Mouse (Mus musculus): ENCODE data around the gene Hip1. TPM values are rescaled to one million over a fixed set of nuclear protein-coding genes. Genes with fewer than 3 reads are reported as not detected.
"Not testable (repeated sequence)": the region's sequence is repeated elsewhere in the genome, so short reads cannot be mapped to it uniquely, and the experiment has no call there.

Gene Hip1
- total RNA-seq, 2 experiments from 2014 or later: 38.6 to 45.8 TPM

DNA sequence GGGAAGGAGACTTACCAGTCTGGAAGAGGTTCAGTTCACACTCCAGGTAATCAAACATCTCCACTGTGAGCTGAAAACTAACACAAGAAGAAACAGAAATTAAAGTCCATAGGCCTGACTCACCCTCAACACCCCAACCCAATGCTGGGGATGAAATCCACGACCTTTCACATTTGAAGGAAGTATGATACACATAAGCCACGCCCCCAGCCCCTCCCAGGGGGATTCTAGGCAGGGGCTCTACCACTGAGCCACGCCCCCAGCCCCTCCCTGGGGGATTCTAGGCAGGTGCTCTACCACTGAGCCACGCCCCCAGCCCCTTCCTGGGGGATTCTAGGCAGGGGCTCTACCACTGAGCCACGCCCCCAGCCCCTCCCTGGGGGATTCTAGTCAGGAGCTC is 93.4 kb downstream of the Hip1 start:
- not testable (repeated sequence) for DNase-seq (ENCODE audit: low spot score in 2 of 2)

DNA sequence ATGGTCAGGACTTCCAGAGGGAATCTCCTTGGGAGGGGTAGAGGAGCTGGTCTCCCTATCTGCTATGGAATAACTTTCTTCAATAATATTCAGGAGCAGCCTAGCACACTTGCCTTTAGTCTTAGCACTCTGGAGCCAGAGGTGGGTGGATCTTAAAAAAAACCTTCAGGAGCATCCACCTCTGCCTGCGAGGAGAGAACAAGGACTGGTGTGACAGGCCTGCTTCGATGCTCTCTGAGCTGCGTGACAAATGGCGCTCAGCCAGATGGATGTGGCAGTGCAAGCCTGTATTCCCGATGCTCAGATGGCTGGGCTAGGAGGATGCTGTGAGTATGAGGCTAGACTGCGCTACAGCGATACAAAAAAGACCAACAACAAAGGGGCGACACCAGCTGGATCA is 93.8 kb downstream of the Hip1 start:
- DNase-seq (ENCODE audit: low spot score in 2 of 2): peak; percentile 26 to 50

DNA sequence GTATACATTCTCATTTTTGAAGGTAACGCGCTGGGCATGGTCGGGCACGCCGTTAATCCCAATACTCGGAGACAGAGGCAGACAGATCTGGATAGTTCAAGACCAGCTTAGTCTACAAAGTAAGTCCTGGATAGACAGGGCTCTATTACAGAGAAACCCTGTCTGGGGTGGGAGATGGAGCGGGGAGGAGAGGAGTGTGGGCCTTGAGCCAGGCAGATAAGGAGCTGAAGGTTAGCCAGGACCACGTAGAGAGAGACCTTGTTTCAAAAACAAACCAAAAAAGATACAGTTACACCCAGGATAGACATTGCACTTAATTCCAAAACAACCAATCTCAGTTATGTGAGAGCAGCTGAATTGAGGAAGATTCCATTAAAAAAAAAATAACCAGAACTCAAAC is 99.2 kb downstream of the Hip1 start:
- no peak for DNase-seq (ENCODE audit: low spot score in 2 of 2)

GRCm38 (mm10) chr5:135442430-135442829 is 102.5 kb downstream of the Hip1 start:
- no peak for DNase-seq (ENCODE audit: low spot score in 2 of 2)

DNA sequence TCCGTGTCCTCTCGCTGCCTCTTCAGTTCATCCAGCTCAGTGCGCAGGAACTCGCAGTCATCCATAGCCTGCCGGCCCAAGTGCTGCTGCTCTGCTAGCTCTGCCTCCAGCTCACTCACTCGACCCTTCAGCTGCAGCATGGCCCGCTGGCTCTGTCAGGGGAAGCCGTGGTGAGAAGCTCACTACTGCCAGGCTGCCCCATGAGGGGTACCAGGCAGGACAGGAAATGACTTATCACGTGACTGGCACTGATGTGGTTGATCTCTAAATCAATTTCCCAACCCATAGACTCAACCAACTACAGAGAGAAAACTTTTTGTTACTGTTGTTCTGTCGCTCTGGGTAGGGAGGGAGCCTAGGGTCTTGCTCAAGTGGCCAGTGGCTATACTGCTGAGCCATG is 109.9 kb downstream of the Hip1 start:
- DNase-seq (ENCODE audit: low spot score in 2 of 2): no peak

GRCm38 (mm10) chr5:135433861-135434260 is 111.1 kb downstream of the Hip1 start:
- DNase-seq (ENCODE audit: low spot score in 2 of 2): no peak

DNA sequence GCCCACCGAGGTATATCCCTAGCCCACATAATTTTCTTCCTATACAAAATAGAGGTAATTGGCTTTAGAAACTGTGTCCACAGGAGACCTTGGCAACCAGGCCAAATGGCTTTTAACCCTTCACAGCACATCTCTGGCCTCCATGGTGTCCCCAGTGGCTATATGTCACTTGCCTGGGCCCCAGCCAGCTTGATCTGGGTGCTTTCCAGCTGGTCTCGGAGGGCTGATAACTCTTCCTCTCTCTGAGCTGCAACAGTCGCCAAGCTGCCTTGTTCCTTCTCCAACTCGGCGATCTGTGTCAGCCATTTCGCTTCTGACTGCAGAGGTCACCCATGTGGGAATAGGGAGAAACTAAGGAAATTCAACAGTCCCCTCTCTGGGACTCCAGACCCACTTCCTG is 113.8 kb downstream of the Hip1 start:
- DNase-seq (ENCODE audit: low spot score in 2 of 2): no peak

DNA sequence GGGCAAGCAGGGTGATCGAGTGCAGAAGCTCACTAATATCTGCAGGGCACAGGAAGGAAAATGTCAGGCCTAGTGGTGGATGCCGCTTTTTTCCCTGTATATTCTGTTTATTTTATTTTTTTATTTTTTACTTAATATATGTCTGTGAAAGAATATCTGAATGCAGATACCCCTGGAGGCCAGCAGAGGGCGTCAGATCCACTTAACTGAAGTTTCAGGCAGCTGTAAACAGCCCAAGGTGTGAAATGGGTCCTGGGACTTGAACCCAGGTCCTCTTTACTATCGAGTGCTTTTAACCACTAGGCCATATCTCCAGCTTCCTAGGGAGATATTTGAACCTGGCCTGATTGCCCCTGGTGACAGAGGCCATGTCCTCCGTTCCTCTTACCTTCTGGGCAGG is 116.1 kb downstream of the Hip1 start:
- DNase-seq (ENCODE audit: low spot score in 2 of 2): no peak

GRCm38 (mm10) chr5:135410266-135410665 is 134.7 kb downstream of the Hip1 start:
- DNase-seq (ENCODE audit: low spot score in 2 of 2): no peak

- no peak for DNase-seq (ENCODE audit: low spot score in 2 of 2)
Measured at GRCm38 (mm10) chr5:135408114-135408513, 136.8 kb downstream of the Hip1 start.

- no peak for DNase-seq (ENCODE audit: low spot score in 2 of 2)
Measured at GRCm38 (mm10) chr5:135405437-135405836, 139.5 kb downstream of the Hip1 start.

GRCm38 (mm10) chr5:135404623-135405022 is 140.3 kb downstream of the Hip1 start:
- peak; percentile 65 to 71 for DNase-seq (ENCODE audit: low spot score in 2 of 2)

- DNase-seq (ENCODE audit: low spot score in 2 of 2): peak; percentile 81 to 90
Measured at GRCm38 (mm10) chr5:135400244-135400643, 144.7 kb downstream of the Hip1 start.

DNA sequence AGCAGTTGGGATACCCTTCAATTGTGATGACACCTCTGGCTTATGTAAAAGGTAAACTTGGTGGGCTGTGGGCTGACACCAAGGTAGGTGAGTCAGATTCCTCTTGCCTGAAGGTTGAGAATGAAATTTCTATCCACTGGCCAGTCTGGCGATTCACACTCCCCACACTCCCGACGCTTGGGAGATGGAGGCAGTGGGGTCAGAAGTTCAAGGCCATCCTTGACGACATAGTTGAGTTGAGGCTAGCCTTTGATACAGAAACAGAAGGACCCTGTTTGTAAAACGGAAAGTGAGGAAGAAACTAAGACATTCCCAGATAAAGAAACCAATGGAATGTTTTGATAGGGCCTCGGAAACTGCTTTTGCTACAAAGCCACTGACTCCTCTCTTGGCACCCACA is 145.5 kb downstream of the Hip1 start:
- DNase-seq (ENCODE audit: low spot score in 2 of 2): no peak

DNA sequence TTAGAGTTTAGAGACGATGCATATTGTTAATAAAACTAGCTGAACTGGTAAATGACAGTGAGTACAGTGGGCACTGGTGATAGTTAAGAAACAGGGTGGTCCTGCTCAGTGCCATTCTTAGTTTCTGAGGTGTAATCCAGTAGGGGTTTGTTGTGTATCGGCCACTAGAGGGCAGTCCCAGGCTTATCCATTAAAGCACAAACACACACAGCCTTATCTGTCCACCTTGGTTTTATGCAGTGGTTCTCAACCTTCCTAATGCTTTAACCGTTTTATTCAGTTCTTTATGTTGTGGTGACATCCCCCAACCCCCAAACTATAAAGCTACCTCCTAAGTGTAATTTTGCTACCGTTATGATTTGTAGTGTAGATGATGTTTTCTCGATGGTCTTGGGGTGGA is 149.1 kb downstream of the Hip1 start:
- peak; percentile 36 to 52 for DNase-seq (ENCODE audit: low spot score in 2 of 2)

DNA sequence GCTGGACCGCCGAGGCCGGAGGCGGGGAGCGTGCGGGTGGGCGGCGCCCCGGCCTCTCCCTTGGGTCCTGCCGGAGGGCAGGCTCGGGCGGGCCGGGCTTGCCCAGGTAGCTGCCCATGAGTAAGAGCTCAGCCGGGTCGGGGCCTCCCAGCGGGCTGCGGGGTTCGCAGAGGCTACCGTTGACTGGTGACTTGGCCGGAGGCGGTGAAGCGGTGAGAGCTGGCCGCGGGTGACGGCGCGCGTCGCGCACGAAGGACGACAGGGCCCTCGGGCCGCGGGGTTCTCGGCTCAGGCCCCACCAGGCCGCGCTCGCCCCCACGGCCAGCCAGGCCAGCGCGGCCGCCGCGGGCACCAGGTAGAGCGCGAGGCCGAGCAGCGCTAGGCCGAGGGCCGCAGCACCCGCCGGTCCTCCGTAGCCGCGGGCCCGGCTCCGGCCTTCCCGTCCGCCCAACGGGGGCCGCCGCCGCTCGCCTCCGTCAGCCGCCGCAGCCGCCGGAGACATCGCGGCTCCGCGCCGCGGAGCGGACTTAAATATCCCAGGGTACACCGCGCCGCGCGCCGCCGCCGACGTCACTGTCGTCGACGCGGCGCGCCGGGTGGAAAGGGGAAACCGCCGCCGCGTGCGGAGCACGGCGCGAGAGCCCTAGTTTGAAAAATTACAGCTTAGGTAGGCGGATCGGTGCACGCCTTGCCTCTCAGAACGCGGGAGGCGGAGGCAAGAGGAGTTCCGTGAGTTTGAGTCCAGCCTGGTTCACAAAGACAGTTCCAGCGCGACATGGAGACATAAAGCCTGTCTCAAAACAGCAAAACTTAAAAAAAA is 150.7 kb downstream of the Hip1 start, which contains the start of gene Pom121:
TSS of gene Pom121 (minus strand) at position 543 of the 820 bp plus-strand sequence.
- peak; percentile 76 to 84 for DNase-seq (ENCODE audit: low spot score in 2 of 2)

- no peak for DNase-seq (ENCODE audit: low spot score in 2 of 2)
Measured at GRCm38 (mm10) chr5:135383771-135384170, 161.1 kb downstream of the Hip1 start.

DNA sequence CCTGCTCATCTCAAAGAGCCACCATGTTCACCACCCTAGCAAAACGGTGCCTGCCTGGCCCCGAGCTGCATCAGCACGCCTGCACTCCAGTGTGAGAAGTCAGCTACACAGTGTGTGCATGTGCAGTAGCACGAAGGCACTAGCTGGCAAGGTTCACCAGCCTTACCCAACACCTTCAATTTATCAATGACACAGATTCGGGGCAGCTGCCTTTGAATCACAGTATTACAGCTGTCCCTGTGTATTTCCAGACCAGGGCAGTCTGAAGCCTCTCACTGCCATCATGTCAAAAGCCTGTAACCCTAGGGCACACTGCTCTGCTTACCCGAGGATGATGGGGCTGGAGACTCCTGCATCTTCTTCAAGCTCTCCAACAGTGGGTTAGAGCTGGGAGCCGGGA is 162.2 kb downstream of the Hip1 start:
- no peak for DNase-seq (ENCODE audit: low spot score in 2 of 2)

DNA sequence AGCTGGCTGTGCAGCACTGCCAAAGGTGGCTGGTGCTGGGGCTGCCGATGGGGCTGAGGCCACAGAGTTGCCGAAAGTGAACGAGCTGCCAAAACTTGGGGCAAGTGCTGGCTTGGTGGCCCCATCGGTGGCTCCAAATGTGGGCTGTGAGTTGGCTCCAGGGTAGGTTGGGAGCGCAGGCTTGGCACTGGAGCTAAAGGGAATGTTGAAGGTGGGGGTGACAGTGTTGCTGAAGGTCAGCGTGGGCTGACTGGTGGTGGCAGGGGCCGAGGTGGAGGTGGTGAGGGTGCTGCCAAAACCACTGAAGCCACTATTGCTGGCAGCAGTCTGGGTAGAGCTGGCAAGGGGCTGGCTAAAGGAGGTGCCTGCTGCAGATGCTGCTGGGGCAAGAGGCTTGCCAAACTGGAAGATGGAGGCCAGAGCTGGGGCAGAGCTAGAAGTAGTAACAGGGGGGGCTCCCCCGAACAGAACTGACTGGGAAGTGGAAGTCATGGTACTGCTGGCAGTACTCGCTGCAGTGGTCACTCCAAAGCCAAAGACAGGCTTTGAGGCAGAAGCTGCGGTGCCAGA is 163.5 kb downstream of the Hip1 start:
- no peak for DNase-seq (ENCODE audit: low spot score in 2 of 2)

DNA sequence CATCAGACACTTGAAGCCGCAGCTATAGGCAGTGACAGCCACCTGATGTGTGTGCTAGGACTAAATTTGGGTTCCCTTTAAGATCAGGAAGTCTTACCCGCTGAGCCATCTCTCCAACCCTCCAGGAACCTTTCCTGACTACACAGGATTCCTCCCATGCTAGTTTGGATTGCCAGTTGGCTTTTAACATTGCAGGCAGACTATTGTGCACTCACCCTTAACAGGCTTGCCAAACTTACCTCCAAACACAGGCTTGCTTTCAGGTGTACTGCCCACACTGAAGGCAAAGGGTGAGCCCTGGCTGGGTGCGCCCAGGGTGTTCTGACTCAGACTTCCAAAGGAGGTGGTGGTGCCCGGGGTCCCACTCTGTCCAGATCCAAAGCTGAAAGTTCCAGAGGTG is 164.2 kb downstream of the Hip1 start:
- DNase-seq (ENCODE audit: low spot score in 2 of 2): no peak

DNA sequence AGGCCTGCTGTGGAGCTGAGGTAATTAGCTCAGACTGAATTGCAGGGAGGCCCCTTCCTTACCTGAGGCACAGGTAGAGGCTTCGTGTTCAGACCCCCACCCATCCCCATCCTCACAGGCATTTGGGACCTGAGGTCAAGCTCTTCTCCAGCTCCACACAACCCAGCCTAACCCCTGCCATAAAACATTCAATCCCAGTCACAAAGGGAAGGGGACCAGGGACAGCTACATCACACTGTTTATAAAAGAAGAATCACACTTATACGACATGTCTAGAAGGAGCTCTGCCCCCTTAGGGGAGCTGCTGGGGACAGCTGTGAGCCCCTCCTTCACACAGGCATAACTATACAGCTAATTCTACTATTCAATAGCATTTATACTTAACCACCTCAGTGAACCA is 168.6 kb downstream of the Hip1 start:
- DNase-seq (ENCODE audit: low spot score in 2 of 2): no peak

GRCm38 (mm10) chr5:135375167-135375566 is 169.8 kb downstream of the Hip1 start:
- DNase-seq (ENCODE audit: low spot score in 2 of 2): no peak

DNA sequence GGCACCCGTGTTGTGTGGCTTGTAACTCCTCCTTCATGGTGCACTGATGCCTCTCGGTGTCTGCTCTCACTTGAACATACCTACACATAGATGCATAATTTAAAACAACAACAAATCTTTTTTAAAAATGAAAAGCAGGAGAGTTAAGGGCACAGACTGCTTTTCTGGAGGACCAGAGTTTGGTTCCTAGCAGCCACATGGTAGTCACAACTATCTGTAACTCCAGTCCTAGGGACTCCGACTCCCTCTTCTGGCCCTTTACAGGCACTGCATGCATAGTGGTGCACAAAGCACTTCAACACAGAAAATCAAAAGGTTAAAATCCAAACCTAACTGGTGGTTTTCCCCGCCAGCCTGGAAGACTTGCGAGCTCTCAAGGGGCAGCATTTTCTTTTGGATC is 171.3 kb downstream of the Hip1 start:
- DNase-seq (ENCODE audit: low spot score in 2 of 2): no peak

Measured in left cerebral cortex, adult 18-20 months (tissue).